Mouse (Mus musculus): ENCODE measurements around the gene Bcas3.

The Bcas3 gene

GRCm38 (mm10) chr11:85678666-85679065 lies 325.7 kb downstream of the Bcas3 start:
- no peak for DNase-seq

- DNase-seq: no peak
Measured at GRCm38 (mm10) chr11:85681580-85682419, 328.8 kb downstream of the Bcas3 start.

- DNase-seq: no peak
Measured at GRCm38 (mm10) chr11:85684981-85685380, 332.0 kb downstream of the Bcas3 start.

- no peak for DNase-seq
Measured at GRCm38 (mm10) chr11:85687816-85688439, 335.0 kb downstream of the Bcas3 start.

- no peak for DNase-seq
Measured at GRCm38 (mm10) chr11:85688440-85688838, 335.5 kb downstream of the Bcas3 start.

DNA sequence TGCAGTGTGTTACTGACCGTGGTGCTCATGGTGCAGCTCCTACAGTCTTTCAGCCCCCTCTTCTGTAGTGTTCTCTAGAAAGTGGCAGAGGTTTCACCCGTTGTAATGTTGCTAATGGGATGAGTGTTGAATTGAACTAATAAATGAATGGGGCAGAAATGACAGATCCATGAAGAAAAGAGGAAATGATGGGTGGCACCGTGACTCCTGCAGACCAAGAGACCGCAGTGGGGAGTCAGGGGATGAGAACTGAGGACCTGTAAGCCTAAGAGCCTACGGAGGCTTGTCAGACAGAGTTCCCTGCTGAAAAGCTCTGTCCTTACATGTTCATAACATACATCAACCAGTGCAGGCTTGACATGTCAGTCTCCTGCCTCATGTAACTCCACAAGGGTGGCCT lies 336.3 kb downstream of the Bcas3 start:
- DNase-seq: no peak

DNA sequence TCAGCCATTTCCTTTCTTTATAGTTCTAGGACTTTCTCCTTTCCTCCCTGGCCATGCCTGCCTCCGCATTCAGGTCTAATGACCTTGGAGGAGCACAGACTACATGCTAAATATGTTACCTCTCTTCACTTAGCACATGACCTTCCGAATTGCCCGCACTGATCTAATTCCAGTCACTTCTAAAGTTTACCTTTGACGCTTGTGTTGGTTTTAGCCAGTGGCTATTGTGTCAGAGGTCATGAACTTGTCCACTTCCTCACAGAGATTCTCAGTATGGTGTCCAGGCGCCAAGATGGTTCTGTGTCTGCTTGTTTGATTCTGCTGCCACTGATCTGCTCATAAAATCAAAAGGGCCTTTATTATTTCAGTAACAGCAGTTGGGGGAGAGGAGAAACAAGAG lies 338.3 kb downstream of the Bcas3 start:
- DNase-seq: no peak

DNA sequence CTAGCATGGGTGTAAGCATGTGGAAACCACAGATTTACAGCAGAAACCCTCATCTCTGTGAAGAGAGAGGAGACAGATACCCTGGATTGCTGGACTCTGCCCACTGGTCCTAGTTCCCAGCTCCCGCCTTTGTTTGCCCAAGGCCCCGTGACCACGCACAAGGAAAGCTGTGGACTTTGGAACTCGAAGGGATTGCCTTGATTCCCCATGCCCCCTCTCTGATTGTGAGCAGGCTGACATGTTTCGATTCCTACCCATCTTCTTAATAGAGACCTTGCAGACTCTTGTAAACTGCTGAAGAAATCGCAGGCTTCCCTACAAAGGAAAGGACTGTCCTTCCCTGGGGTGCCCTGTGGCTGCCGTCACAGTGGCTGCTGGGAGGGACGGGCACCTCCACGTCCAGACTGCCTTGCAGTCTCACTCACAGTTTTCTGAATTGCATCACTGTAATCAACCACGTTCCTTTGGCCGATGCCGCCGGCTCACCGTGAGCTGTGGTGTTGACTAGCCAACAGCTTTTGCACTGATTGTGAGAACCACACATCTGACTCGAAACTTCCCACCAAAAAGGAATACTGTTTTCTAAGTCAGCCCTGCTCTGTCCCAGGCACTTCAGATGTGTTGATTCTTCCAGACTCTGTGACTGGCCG lies 342.8 kb downstream of the Bcas3 start:
- DNase-seq: no peak

DNA sequence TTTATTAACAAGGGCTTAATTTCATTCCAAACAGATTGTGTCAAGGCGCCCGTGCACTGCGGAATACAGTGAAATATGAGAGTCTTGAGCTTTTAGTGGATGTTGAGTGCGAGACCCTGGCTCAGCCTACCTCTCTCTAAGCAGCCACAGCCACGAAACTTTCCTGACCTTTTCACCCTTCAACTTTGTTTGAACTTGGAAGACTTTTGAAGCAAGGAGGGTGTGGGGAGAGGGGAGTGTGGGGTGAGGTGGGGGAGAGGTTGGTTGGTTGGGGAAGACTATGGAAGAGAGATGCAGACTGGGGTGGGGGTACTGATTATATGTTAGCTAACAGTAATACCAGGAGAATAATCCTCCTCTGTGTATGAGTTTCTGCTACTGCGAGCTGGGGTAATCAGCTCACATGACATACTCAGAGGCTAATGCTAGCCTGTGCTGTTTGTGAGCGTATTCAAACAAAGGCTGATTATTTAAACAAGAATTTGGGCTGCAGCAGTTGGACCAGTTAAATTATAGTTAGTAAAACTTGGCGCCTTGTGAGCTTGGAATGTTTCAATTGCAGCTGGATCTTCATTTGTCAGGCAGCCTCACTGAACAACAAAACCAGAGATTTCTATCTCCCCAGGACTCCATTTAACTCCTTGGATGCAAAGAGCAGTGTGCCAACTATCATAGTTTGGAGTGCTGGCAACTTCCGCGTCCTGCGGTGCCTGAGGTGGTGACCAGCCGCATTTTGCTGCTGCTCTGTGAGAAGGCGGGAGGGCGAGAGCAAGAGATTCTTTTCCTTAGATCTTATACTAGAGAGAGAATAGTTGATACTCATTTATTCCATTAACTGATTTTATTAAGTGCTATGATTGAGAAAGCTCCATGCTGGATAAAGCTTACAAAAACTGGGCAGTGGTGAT lies 343.8 kb downstream of the Bcas3 start:
- DNase-seq: no peak

GRCm38 (mm10) chr11:85697468-85697867 lies 344.5 kb downstream of the Bcas3 start:
- DNase-seq: no peak

DNA sequence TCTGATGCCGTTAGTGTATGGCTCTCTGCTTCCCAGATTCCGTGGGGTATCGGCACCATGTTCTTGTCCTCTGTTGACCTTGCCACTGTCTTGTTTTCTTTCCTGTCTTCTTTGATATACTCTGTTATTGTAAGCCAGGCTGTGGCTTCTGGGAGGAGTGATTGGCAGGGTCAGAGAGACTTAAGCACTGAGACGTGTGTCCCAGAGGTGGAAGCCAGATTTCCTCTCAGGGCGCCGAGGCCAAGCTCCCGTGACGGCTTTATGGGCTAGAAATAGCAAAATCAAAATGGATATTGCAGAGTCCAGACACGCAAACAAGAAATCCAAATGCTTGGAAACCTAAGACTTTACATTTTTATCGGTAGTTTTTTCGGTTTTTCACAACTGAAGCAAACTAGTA lies 345.3 kb downstream of the Bcas3 start:
- DNase-seq: no peak

DNA sequence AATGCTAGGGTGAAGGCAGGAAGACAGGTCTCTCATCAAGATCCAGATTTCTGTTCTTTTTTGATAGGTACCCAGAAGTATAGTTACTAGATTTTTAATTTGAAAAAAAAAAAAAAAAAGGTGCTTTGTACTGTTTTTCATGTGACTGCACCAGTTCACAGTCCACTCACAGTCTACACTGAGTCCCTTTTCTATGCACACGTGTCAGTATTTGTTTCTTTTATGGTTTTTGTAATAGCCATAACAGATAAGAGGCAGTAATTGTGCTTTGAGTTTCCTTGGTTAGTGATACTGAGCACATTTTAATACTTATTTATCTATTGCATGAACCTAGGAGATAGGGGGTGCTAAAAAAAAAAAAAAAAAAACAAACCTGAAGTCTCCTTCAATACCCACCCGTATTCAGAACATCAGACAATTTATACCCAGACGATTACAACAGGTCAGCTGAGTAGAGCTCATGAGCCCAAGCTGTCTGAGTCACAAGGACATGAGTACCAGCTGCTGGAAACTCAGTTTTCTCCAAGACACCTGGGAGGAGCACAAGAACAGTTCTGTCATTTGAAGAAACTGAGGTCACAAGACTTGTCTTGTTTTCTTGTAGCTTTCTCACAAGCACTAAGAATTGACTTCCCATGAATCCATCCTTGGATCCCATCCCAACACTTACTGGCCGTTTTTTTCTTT lies 351.2 kb downstream of the Bcas3 start:
- DNase-seq: no peak

DNA sequence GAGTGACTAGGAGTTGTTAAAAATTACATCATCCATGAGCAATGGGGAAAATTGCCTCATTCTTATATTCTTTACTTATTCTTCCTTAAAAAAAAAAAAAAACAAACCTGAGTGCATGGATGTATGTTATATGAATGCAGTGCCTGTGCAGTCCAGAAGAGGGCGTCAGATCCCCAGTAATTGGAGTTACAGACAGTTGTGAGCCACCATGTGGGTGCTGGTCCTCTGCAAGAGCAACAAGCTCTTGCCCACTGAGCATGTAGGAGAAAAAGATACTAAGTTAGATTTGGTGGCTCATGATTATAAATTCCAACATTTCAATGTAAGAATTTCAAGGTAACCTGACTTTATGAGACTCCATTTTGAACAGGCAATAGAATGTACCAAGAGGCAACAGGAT lies 353.7 kb downstream of the Bcas3 start:
- no peak for DNase-seq

DNA sequence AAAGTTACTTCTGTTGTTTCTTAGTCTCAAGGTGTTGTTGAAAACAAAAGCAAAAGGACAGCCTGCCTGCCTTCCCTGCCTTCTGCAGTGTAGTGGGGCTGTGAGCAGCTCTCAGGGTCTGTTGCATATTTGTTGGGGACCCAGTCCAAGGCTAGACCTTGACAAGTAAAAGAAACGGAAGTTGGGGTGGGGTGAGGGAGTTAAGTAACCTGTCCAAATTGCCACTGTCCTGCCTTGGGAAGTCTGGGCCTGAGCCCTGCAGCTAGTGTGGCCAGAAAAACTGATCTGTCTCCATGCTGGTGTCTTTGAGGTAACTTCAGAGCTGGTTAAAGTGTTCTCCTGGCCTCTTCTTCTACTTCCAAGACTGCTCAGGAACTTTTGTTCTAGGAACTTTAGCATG lies 354.5 kb downstream of the Bcas3 start:
- DNase-seq: no peak

DNA sequence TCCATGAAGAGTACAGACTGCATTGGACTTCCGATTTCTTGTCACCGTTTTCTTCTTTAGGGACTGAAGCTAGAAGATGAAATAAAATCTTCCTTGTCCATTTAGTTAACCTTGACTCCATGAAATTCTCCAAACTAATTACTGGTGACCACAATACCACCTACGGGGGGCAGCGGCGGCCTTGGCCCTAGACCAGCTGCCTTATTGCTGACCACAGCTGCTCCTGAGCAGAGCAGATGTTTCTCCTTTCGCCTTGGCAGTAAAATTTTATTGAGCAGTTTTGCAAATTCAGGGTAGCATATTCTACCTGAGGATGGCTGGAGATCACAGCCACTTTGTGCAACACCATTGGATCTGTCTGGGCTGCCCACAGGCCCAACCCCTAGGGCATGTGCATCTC lies 356.2 kb downstream of the Bcas3 start:
- DNase-seq: no peak

- DNase-seq: no peak
Measured at GRCm38 (mm10) chr11:85710155-85710554, 357.2 kb downstream of the Bcas3 start.

DNA sequence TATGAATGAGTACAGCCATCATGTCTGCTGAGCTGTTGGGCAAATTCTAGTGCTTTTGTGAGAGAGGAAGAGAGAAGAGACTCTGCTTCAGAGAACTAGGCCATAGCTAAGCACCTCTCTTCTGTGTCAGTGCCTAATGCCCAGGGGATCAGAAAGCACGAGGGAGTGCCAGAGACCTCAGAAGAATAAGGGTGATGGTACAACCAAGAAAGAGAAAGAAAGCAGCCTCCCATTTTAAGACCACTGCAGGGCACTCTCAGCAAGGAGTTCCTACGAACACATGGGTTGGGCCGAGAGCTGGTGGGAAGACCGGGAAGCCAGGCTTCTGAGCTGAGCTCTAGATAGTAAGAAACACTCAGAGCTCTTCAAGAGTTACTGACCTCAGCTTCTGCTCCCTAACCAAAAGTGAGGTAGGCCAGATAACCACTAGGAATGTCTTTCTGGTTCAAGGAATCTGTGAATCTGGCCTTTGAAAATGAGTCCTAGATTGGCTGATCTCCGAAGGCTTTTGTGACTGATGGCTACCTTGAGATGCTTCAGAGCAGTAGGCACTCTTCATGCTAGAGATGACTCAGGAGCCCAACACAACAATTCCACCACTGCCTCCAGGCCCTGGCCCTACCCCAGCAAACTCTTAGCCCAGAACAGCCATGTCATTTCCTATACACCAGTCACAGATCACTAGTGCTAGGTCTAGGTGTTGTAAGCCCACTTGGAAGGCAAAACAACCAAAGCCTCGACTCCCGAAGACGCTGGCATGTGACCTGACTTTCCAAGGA lies 359.2 kb downstream of the Bcas3 start:
- DNase-seq: no peak

GRCm38 (mm10) chr11:85712860-85713813 lies 360.2 kb downstream of the Bcas3 start:
- no peak for DNase-seq

DNA sequence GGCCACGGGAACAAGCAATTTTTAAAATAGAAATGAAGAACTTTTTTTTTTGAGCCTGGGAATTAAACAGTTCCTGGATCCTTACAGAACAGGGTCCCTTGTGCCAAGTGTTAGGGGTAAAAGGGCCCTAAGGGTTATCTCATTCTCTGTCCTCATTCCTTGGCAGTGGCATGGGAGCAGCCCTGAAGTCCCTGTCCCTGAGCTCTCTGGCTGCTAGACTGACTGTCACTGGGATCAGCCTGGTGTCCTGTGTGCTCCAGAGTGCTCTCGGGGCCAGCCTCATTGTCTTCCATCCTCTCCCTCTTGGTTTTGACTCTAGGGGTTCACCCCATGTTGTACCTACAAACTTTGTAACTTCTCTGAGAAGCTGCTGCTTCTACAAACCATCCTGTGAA lies 360.8 kb downstream of the Bcas3 start:
- DNase-seq: no peak

GRCm38 (mm10) chr11:85714312-85714931 lies 361.5 kb downstream of the Bcas3 start:
- DNase-seq: no peak
